Mouse (Mus musculus) frontal cortex, adult (tissue): ENCODE measurements around the gene Bbs12.

Source experiments
- ATAC-seq: cut with Nextera tagmentation; 2 replicates; pipeline ENCODE4 v1.9.2; 2017; ENCODE audit warnings: mild to moderate bottlenecking, moderate library complexity, mixed read lengths; ENCODE audit not compliant: low TSS enrichment

Bbs12 gene

GRCm38 (mm10) chr3:37325317-37326112 lies 13.2 kb downstream of the Bbs12 start:
- ATAC-seq = peak; percentile 57; the same call in 1 of the 2 replicates

- ATAC-seq = no peak
Measured at GRCm38 (mm10) chr3:37326627-37327026, 14.3 kb downstream of the Bbs12 start.

DNA sequence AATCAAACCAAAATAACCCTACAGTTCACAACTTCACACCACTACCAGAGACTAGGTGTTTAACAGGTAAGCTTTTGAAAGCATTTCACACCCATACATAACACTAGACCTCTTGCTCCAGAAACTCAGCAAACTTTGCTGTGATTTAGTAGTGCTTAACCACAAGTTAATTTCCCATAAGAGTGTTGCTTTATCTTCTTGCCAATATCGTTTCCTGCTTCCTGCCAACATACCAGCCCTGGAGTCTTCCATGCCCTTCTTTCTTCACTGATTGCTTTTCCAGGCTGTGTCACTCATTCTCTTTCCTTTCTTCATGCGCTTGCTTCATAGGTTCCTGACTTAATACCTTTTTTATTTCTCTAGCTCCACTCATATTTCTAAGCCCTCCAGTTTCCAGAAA lies 16.1 kb downstream of the Bbs12 start:
- ATAC-seq = no peak

- no peak for ATAC-seq
Measured at GRCm38 (mm10) chr3:37329963-37330362, 17.6 kb downstream of the Bbs12 start.

DNA sequence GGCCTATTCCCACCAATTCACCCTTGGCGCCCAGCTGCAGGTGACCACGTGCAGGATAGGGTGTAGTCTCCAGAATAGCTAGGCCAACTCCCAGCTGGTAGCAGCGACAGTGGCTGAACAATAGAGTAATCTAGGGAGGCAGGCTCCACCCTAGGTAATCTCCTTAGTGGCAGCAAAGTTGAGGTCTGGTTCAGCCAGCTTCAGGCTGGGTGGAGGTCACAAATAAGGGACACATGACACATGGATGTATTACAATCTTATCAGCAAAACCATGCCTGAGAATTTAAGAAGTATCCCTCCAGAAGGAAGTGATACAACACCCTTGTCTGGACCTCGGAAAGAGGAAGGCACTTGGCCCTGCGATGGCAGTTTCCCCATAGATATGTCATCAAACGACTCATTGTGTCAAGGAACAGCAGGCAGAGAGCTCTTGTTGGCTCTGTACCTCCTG lies 19.7 kb downstream of the Bbs12 start:
- no peak for ATAC-seq

- no peak for ATAC-seq
Measured at GRCm38 (mm10) chr3:37334053-37334452, 21.7 kb downstream of the Bbs12 start.

DNA sequence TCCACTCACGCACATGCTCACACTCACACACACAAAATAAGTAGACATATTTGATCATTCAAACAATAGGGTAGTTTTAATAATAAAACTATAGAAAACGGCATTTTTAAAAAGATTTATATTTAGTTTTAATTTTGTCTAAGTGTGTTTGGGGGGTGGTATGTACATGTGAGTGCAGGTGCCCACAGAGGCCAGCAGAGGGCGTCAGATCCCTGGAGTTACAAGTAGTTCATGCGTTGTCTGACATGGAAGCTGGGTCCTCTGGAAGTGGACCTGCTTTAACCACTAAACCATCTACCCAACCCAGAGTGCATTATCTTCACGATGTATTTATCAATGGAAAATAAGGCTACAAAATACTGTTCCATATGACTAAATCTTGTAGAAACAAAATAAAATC lies 28.8 kb downstream of the Bbs12 start:
- ATAC-seq = no peak

DNA sequence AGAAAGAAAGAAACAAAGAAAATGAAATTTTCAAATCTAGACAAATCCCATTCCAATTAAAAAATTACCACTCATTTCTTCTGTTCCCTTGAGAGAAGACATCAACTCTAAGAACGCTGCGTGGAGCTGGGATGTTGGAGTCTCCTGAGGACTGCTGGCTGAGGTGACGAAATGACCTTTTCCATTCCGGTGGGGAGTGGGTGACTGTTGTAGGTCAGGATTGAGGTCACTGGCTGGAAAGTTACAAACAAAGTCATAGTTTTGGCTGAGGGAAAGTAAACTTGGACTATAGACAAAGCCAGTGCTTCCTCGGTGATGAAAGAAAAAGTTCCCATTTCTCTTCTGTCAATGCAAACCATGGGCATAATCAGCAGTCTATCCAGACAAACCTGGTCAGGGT lies 30.5 kb downstream of the Bbs12 start:
- no peak for ATAC-seq

GRCm38 (mm10) chr3:37347671-37348070 lies 35.3 kb downstream of the Bbs12 start:
- ATAC-seq = no peak

DNA sequence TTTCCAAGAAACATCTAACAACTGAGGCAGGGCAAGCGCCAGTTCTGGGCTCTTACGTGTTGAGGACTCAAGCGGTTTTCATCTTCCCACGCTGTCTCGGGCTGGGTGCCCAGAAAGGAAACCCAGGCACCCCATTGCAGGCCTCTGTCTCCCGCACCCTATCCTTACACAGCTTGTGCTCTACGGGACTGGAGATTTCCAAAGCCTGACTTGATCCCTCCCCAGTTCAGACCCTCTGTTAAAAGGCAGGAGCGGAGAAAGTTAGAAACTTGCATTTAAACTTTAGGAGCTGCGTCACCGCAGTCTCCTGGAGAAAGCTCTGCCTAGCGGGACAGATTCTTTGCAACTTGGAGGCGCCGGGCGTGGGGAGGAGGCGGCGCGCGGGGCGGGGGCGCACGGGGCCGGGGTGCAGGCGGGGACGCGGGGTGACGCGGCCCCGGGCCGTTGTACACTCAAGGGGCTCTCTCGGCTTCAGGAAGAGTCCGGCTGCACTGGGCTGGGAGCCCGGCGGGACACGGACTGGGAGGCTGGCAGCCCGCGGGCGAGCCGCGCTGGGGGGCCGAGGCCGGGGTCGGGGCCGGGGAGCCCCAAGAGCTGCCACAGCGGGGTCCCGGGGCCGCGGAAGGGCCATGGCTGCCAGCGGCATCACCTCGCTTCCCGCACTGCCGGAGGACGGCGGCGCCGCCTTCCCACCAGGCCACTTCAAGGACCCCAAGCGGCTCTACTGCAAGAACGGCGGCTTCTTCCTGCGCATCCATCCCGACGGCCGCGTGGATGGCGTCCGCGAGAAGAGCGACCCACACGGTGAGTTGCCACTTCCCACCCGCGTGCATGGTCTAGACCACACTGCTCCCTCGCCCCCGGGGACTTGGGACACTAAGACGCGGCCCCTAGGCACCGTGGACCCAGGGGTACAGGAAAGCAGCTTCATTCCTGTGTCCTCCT lies 36.1 kb downstream of the Bbs12 start, which contains the start of gene Fgf2:
Gene Fgf2 (plus strand): TSS at position 126 of the 945 bp plus-strand sequence.
- ATAC-seq = peak; percentile 95

DNA sequence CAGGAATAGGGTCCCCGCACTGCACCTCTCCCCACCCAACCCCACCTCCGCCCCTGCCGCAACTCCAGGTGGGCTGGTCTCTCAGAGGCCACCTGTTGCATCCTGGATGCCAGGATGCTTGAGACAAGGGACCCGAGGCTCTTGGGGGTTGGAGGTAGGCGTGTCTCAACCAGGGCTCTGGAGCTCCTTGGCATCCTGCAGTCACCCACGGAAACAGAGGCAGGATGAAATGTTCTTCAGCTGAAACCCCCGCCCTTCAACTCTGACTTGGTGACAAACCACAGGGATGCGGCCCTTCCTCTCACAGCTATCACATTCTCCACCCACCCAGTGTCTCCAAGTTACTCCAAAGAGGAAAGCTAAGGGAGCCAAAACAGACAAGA lies 36.8 kb downstream of the Bbs12 start:
- ATAC-seq = no peak

GRCm38 (mm10) chr3:37350386-37350785 lies 38.0 kb downstream of the Bbs12 start:
- ATAC-seq = no peak

DNA sequence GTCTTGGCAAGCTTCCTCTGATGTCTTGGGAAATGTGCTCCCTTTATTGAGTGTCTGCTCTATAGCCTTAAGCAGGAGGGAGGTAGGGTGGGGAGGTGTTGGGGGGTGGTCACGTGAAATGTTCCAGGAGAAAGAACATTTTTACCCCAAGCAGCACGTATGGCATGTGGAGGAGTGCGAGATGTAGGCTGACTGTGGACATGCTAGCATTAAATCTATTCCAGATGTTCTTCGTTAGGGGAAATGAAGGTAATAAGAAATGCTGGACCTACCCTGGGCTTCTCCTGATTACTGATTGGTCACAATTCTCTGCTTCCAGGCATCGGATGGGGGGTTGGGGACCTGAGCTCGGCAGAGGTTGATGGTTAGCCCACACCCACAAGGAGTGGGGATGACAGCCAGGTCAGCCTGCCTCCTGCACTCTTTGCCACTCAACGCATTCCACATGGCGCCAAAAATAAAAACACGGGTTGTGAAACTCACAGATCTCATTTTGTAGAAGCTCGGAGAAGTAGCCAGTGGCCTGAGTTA lies 41.7 kb downstream of the Bbs12 start:
- ATAC-seq = no peak

GRCm38 (mm10) chr3:37354737-37355136 lies 42.4 kb downstream of the Bbs12 start:
- no peak for ATAC-seq

DNA sequence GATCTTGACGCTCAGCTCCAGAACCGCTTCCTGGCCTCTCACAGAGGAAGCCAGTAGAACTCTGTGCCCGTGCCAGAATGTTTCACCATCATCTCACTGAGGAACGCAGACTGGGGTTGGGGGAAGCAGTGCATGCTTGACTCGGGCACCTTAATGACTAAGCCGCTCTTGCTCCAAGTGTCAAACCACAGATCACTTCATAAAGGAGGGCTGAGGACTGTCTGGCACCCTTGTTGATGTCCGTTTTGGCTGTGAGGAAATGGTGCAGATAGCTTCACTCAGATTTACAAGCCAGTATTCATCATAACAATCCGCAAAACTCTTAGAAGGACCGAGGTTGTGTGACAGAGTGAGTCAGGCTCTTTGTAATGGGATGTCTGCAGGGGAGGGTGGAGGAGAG lies 48.4 kb downstream of the Bbs12 start:
- ATAC-seq = no peak

DNA sequence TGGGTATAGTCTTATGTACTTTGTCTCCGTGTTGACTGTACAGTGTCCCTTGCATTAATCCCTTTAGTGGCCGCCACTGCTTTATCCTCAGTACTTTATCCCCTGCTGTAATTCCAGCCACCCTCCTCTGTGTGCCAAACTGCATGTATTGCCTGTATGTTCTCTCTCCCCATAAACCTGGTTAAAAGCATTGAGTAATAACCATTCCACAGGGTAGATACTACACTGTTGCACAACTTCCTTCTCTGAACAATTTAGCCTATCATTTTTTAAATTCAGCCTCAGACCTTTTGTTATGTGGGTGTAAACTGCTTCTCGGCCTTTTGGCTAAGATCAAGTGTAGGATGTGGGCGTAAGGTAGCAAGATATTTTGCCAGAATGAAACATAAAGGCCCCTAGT lies 52.8 kb downstream of the Bbs12 start:
- no peak for ATAC-seq

- ATAC-seq = no peak
Measured at GRCm38 (mm10) chr3:37365976-37366375, 53.6 kb downstream of the Bbs12 start.

- ATAC-seq = no peak
Measured at GRCm38 (mm10) chr3:37366381-37367053, 54.2 kb downstream of the Bbs12 start.

DNA sequence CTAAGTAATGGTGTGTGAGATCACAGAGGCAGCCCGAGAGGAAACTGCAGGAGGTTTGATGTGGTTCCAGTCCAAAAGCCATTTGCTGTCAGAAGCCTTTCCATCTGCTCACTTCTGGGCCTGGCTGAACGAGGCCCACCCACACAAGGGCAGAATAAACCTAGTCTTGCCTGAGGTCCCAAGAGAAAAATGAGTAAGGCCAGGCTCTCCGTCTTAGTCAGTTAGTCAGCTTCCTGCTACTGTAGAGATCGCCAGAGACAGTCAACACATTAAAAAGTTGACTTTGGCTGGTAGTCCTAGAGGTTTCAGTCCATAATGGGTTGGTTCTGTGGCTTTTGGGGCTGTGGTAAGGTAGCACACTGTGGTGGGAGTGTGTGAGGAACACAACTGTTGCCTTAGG lies 58.1 kb downstream of the Bbs12 start:
- no peak for ATAC-seq
